Mouse (Mus musculus) megakaryocyte, embryonic 14.5 days (primary cell): ENCODE measurements at regions not wholly inside any gene's neighbourhood (a gene's known extent, or its start where the extent isn't known, plus 50 kb on each side); places are given as distances from the start of the nearest gene placed in this dataset.

ENCODE experiments used
- H3K27me3 ChIP-seq: replicated peaks from 2 replicates; pipeline ENCODE3; 2012; ENCODE audit warnings: inconsistent platforms
- H3K36me3 ChIP-seq: replicated peaks from 2 replicates; pipeline ENCODE3; 2012; ENCODE audit warnings: low read length, inconsistent platforms, mixed read lengths
- H3K4me1 ChIP-seq: 2 replicates; pipeline ENCODE4 v1.6.1; 2012; ENCODE audit warnings: inconsistent platforms
- H3K4me3 ChIP-seq: replicated peaks from 2 replicates; pipeline ENCODE3; 2012; ENCODE audit warnings: moderate library complexity, mild to moderate bottlenecking, inconsistent platforms
- H3K9me3 ChIP-seq: 2 replicates; pipeline ENCODE4 v1.6.1; 2012; ENCODE audit warnings: inconsistent platforms
- FLI1 ChIP-seq: IDR thresholded peaks from 2 replicates; pipeline ENCODE4 v1.6.1; 2012; ENCODE audit warnings: low read length, inconsistent platforms, mixed read lengths
- GATA1 ChIP-seq: IDR thresholded peaks from 3 replicates; pipeline ENCODE4 v1.6.1; 2012; ENCODE audit warnings: mixed read lengths, low read length, inconsistent platforms, borderline replicate concordance

- no peak for TF ChIP-seq GATA1
- TF ChIP-seq FLI1 = no peak
- H3K4me1 ChIP-seq = peaks cover 64% of the 10 kb centered on the region
- H3K9me3 ChIP-seq = no peaks in the 10 kb centered on the region
- H3K4me3 ChIP-seq = no peak overlapping the region
- peaks cover 3% of the 10 kb centered on the region for H3K36me3 ChIP-seq
- H3K27me3 ChIP-seq = no peaks in the 10 kb centered on the region
Observed at GRCm38 (mm10) chr12:12527766-12528477, 266.0 kb downstream of the Fam49a start.

GRCm38 (mm10) chr12:12527366-12527765, 265.4 kb downstream of the Fam49a start:
- H3K36me3 ChIP-seq = peaks cover 3% of the 10 kb centered on the region
- H3K27me3 ChIP-seq = no peaks in the 10 kb centered on the region
- no peak overlapping the region for H3K4me3 ChIP-seq
- TF ChIP-seq GATA1 (no peak), FLI1 (no peak)
- H3K4me1 ChIP-seq = peaks cover 60% of the 10 kb centered on the region
- H3K9me3 ChIP-seq = no peaks in the 10 kb centered on the region

- Histone ChIP-seq H3K4me3 (no peak overlapping the region), H3K4me1 (peaks cover 61% of the 10 kb centered on the region), H3K27me3 (no peaks in the 10 kb centered on the region), H3K36me3 (peaks cover 3% of the 10 kb centered on the region), H3K9me3 (no peaks in the 10 kb centered on the region)
- no peak for TF ChIP-seq GATA1
- no peak for TF ChIP-seq FLI1
Observed at GRCm38 (mm10) chr12:12520311-12520852, 258.4 kb downstream of the Fam49a start.

GRCm38 (mm10) chr12:12518490-12519070, 256.6 kb downstream of the Fam49a start:
- no peak overlapping the region for H3K4me3 ChIP-seq
- no peaks in the 10 kb centered on the region for H3K27me3 ChIP-seq
- H3K9me3 ChIP-seq = no peaks in the 10 kb centered on the region
- TF ChIP-seq FLI1 = no peak
- no peak for TF ChIP-seq GATA1
- peaks cover 3% of the 10 kb centered on the region for H3K36me3 ChIP-seq
- peaks cover 59% of the 10 kb centered on the region for H3K4me1 ChIP-seq

- peaks cover 60% of the 10 kb centered on the region for H3K4me1 ChIP-seq
- H3K27me3 ChIP-seq = no peaks in the 10 kb centered on the region
- H3K9me3 ChIP-seq = no peaks in the 10 kb centered on the region
- TF ChIP-seq GATA1 = no peak
- no peak for TF ChIP-seq FLI1
- no peak overlapping the region for H3K4me3 ChIP-seq
- peaks cover 3% of the 10 kb centered on the region for H3K36me3 ChIP-seq
Observed at GRCm38 (mm10) chr12:12517020-12517419, 255.1 kb downstream of the Fam49a start.

GRCm38 (mm10) chr12:12510764-12511163, 248.8 kb downstream of the Fam49a start:
- Histone ChIP-seq H3K4me3 (no peak overlapping the region), H3K36me3 (no peaks in the 10 kb centered on the region), H3K9me3 (no peaks in the 10 kb centered on the region), H3K4me1 (peaks cover 33% of the 10 kb centered on the region), H3K27me3 (no peaks in the 10 kb centered on the region)
- TF ChIP-seq FLI1 (no peak), GATA1 (no peak)

- Histone ChIP-seq H3K4me1 (peaks cover 22% of the 10 kb centered on the region; the same call in 1 of the 2 replicates), H3K36me3 (peaks cover 6% of the 10 kb centered on the region), H3K9me3 (no peaks in the 10 kb centered on the region), H3K27me3 (no peaks in the 10 kb centered on the region), H3K4me3 (no peak overlapping the region)
- no peak for TF ChIP-seq FLI1
- TF ChIP-seq GATA1 = no peak
Observed at GRCm38 (mm10) chr12:12509164-12509937, 247.4 kb downstream of the Fam49a start.

GRCm38 (mm10) chr12:12508487-12509125, 246.7 kb downstream of the Fam49a start:
- H3K4me1 ChIP-seq = peaks cover 18% of the 10 kb centered on the region; the same call in 1 of the 2 replicates
- TF ChIP-seq FLI1 (no peak), GATA1 (no peak)
- H3K9me3 ChIP-seq = no peaks in the 10 kb centered on the region
- no peaks in the 10 kb centered on the region for H3K27me3 ChIP-seq
- no peak overlapping the region for H3K4me3 ChIP-seq
- peaks cover 6% of the 10 kb centered on the region for H3K36me3 ChIP-seq

GRCm38 (mm10) chr12:12506671-12507070, 244.7 kb downstream of the Fam49a start:
- H3K4me3 ChIP-seq = no peak overlapping the region
- peaks cover 6% of the 10 kb centered on the region for H3K36me3 ChIP-seq
- H3K9me3 ChIP-seq = no peaks in the 10 kb centered on the region
- H3K27me3 ChIP-seq = no peaks in the 10 kb centered on the region
- H3K4me1 ChIP-seq = peaks cover 23% of the 10 kb centered on the region; the same call in 1 of the 2 replicates
- no peak for TF ChIP-seq GATA1
- TF ChIP-seq FLI1 = no peak
